Mouse (Mus musculus): Measurements from ENCODE around the gene Mgat5. TPM values are rescaled to one million over a fixed set of nuclear protein-coding genes. Genes with fewer than 3 reads are reported as not detected.

Mgat5 gene
- total RNA-seq, 1 experiment from 2014 or later = 14.3 TPM

DNA sequence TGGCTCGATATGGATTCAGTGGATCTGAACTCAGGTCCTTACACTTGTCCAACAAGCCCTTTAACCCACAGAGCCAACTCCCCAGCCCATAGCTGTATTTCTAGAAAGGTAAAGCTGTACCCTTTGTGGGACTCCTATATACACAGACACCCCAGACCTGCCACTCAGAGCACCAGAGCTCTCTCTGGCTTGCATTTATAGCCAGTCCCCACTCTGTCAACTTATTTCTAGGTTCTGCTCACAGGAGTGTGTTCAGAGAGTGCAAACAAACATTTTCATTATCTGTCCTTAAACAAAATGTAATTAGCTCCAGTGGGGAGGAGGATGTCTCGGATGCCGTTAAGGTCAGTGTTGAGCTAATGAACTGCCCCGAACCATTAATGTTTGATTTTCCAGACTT lies 102.5 kb downstream of the Mgat5 start:
- no peak for DNase-seq

DNA sequence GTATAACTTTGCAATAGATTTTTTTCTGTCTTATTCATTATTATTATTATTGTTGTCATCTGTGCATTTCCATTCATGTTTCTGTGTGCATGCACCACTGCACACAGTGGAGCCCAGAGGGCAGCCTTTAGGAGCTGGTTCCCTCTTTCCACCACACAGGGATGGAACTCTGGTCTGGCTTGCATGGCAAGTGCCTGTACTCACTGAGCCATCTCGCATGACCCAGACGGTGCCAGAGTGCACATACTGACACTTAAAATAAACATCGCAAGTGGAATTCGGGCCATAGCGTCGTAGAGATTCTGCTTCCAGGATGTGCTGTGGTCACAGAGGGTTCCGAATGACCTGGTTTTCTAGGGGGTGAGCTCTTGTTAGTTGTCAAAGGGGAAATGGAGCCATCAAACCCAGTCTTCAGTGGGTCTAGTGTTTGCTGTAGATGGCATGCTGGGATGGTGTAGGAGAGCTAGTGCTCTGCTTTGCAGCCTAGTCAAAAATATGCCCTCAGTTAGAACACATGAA lies 103.5 kb downstream of the Mgat5 start:
- DNase-seq = no peak

DNA sequence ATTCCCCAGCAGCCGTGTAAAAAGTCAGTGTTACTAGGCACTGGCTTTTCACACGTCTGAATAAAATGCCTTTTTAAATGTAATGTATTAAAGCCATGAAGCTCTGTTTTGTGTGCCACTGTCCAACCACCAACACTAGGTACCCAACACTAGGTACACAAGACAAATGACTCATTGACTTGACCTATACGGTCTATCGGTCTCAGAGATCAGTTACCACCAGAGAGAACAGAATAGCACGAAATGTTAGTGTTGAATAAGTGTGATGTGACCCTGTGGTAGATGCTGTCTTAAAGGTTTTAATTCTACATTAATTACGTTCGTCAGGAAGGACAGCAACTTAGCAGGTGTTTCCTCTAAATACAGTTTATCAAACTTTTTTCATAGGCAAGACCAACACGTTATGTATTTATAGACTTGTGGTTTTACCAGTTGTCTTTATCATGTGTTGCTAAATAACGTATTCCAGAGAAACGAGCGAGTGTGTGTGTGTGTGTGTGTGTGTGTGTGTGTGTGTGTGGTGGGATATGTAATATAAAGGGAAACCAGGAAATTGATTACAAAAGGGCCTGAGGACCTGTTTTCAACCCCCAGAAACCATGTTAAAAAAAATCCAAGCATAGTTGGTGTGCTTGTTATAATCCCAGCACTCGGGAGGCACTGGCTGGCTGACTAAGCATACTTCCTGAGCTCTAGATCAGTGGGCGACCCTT lies 104.3 kb downstream of the Mgat5 start:
- DNase-seq = no peak

DNA sequence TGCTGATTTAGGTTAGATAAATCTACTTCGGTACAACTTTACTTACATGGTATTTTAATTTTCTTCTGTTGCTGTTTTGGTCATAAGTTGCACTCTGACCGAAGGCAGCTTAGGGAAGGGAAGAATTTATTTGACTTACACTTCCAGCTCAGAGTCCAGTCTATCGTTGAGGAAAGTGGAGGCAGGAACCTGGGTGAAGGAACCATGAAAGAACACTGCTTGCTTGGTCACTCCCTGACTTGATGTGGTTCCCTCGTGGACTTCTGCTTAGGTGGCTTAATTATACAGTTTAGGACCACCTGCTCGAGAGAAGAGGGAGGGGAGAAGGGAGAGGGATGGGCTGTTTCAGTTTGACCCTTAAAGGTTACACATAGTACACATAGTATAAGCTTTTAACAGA lies 105.2 kb downstream of the Mgat5 start:
- DNase-seq = no peak

DNA sequence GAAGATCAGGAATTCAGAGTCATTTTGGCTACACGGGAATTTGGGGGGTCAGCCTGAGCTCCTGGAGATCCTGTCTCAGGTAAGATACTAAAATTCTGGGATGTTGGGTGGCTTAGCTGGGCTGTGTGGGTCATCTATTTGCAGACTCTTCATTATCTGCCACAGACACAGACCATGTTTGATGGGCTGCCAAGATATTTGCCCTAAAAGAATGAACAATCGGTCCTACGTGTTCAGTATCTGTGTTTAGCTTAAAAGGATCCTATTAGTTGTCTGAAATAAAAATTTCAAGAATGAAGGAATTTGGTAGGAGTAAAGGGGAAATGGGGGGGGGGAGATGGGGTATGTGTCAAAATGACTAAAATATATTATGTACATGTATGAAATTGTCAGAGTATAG lies 105.9 kb downstream of the Mgat5 start:
- DNase-seq = no peak

DNA sequence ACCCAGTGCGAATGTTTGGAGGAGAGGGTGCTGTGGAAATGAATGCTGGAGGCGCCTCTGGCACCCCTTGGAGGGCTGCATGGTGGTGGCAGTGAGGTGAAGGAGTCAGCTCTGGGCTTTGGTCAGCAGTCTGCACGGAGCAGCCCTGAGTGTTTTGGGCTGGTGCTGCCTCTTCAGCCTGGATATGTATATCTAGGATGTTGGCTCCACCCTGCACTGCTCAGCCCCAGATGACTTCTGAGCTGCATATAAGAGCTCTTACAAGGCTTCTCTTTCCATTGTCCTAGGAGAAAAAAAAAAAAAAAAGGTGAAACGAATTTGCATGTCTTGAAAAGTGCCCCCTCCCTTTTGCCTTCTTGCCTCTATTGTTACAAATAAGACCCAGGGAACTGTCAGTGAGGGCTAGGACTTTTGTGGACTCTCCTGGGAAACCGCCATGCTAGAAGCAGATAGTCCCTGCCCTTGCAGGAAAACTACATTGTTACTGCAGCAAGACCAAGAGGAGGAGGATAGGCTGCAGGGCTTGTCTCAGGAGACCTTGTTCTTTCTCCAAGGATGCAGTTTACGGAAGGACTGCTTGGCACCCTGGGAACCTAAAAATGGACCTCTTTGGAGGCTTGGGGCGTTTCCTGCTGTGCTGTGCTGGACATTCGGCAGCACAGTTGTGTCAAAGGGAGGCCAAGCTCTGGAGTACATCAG lies 109.0 kb downstream of the Mgat5 start:
- DNase-seq = no peak

DNA sequence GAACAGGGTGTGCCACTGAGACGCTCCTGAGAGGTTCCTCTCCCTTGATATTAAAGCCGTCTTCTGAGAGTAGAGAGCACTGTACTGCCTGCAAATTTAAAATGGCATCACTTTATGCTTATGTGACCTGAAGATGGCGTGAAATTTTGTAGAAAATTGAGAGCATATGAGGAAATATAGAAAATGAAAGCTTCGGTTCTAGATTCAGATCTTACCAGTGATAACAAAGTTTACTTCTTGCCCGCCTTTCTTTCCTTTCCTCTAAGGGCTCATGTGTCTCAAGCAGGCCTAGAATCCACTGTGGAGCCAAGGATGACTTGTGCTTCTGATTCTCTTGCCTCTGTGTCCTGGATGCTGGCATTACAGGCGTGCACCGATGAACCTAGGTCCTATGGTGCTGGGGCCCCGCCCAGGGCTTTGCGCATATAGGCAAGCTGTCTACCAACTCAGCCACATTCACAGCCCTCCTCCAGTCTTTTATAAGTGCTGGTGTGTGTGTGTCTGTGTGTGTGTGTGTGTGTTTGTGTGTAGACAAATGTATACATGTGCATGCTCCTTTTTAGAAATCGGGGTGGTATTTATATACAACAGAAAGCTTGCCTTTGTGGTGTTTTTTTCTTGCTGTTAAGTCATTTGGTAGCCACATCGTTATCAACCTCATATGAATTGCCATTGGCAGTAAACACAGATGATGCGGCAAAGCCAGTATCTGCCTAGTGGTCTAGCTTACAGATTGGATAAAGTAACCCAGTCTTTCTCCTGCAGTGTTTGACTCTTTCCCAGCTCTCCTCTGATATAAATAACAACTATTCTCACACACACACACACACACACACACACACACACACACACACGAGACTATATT lies 111.2 kb downstream of the Mgat5 start:
- no peak for DNase-seq

DNA sequence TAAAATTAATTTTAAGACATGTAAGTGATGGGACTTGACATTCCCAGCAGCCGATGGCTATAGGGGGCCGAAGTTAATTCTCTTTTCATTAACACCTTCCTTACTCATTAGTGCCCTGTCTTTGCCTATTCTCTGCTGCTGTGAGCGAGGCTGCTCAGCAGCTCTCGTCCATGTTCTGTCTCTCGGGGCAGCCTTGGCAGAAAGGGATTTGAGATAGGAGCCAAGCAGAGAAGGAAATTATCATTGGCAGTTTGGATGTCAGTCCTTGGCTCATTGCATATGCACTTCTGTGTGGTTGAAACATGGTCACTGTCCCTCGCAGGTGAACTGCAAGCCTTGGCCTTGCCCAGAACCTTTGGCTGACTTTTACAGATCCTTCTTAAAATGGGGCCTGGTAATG lies 111.8 kb downstream of the Mgat5 start:
- no peak for DNase-seq

DNA sequence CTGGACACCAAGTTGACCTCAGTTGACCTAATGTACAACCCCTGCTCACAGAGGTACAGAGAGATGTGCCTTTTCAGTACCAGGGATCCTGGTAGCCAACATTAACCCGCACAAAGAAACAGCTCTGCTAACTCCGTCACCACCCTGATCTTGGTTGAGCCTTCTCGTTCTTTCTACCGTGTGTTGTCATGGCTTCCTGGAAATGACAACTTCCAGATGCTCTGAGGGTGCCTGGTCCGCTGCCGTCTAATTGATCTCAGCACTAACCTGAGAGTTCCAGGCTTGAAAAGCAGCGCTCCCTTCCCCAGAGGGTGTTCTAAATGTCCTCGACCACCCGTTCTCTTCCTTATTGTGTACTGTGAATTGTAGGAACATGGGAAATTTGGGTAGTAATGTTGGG lies 112.7 kb downstream of the Mgat5 start:
- DNase-seq = no peak

DNA sequence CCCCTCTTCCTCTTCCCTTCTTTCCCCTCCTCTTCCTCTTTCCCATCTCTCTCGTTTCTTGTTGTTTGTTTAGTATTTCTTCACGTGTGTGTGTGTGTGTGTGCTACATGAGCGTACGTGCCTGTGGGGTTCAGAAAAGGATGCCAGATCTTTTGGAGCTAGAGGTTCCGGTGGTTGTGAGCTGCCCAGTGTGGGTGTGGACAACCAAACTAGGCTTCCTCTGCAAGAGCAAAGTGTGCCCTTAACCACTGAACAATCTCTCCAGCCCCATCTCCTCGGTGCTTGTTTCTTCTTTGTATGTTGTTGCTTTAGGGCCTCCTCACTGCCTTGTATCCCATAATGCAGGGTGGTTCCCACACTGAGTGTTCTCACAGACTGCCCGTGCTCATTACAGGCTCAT lies 113.7 kb downstream of the Mgat5 start:
- DNase-seq = no peak

DNA sequence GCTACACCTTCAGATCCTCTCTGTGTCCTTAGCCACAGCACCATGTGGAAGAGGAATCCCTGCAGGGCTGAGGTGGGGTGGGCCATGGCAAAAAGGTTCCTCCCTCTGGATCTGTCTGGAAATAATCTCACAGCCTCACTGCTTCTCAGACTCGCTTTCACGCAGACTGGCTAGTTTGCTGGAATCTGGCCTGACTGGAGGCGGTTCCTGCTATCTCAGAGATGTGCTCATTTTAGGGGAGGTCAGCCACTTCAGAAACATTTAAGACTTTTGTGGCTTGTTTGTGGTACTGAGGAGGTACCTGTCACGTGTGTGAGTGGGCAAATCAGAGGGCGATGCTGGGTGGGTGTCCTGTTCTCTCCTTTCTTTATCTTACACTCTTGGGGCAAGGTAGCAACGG lies 115.0 kb downstream of the Mgat5 start:
- DNase-seq = no peak

DNA sequence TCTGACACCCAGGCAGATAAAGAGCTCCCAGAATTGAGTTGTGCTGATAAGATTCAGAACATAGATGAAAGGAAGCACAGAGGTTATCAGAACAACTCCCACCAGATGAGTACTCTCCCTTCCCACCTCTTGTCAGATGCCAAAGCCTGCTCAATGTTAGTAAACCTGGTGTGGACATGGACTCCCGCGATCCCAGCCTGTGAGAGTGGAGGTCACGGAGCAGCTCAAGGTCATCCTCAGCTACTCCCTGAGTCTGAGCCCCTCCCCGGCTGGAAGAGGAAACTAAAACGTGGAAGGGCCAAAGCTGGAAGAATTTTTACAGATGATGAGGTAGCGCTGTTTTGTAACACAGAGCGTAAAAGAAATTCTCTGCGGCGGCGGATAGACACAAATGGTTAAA lies 116.1 kb downstream of the Mgat5 start:
- DNase-seq = no peak

DNA sequence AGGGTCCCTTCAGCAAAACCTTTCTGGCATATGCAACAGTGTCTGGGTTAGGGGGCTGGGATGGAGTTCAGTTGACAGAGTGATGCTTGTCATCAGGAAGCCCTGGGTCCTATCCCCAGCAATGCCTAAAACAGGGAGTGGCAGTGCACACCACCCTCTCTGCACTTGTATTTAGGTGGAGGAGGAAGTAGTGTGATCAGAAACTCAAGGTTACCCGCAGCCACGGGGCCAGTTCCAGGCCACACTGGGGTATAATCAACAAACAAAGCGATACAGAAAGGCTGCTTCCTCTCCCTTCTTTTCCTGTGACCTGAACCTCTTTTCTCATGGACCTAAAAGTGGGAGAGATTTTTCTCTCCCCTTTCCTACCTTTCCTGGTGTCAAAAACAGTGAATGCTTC lies 116.8 kb downstream of the Mgat5 start:
- DNase-seq = no peak

DNA sequence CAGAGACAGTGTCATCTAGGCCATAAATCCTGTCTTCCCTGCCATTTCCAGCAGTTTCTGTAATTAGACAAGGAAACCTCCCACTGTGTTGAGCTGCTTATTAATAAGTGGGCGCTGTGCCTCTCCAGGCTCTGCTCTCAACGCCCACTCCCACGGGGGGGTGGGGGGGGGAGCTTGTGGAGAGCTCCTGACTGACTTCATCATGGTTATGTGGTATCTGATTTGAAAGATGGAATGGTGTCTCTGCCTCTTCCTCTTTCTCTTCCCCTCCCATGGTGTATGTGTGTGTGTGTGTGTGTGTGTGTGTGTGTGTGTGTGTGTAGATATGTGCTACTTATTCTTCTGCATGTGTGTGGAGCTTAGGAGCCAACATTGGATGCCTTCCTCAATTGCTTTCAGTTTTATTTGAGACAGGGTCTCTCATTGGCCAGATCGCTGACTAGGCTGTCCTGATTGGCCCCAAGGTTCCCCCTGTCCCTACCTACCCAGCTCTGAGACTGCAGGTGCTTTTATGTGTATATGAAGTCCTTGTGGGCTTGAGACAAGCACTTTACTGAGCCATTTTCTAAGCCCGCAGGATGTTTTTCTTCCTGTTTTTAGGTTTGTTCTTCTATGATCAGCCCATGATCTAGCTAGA lies 117.5 kb downstream of the Mgat5 start:
- DNase-seq = no peak

DNA sequence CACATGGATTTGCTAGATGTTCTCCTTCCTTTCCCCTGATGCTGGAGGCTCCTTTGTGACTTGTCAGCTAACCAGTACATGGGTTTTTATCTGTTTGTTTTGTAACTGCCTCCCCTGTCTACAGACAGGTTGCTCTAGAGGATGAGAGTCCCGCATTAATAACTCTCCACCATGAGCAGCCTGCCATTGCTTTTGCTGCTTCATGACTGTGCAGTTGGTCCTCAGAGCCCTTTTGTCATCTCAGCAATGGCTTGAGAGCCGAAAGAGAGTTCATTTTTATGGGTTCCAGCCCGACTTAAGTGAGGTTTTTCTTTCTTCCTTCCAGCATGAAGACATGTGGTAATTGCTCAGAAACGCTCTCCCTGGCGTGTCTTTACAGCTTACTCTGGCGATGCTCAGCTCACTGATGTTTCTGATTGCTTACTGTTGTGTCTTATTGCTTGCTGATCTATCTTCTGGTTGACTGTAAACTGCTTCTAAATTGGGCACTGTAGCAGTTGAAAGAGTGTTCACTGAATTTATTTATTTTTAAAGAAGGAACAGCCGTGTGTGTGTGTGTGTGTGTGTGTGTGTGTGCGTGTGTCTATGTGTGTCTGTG lies 120.9 kb downstream of the Mgat5 start:
- no peak for DNase-seq

DNA sequence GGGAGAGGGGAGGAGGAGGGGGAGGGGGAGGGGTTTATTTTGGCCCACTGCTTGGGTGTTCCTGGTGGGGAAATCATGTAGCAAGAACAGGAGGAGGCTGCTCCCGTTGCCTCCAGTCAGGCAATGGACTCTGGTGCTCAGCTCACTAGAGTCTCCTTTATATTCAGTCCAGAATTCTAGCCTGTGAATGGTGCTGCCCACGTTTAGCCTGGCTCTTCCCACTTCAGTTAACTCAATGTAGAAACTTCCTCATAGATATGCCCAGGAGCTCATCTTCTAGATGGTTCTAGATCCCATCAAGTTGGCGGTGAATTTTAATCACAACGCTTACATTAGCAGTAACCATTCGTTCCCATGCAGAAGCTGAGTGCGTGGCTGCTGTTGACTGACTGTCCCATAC lies 123.0 kb downstream of the Mgat5 start:
- DNase-seq = no peak

DNA sequence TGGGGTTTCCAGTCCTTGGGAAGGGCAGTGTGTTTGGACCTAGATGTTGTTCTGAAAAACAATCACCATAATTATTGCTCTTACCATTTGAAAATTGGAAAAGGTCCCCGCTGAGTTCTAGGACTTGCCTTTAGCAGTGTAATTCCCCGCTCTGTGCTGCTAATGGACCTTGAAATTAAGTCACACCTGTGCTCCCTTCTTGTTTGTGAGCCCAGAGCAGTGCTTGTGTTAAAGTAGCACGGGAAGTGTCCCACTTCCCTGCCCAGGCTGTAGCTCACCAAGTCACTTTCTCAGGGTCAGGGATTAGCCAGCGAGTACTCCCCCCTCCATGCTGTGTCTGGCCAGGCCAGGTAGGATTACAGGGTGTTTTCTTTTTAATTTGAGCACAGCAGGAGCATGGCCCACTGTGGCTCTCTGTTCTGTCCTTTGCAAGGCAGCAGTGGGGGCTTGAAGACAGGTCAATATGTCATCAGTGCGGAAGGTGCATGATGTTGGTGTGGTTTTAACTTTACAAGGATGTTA lies 123.6 kb downstream of the Mgat5 start:
- no peak for DNase-seq

DNA sequence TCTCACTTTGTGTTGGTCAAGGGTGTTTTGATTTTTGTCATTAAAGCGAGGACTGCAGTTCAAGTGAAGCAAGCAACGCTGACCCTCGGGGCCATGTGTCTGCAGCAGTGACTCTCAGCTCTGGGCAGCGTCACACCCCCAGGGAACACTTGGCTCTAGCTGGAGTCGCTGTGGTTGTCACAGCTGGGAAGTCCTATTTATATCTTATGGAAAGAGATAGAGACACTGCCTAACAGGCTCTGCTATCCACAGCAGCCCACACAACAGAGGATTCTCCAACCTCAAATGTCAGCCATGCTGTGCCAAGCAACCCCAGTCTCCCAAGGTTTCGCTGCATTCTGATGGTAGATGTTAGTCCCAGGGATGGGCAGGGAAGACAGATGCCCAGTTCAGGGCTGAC lies 125.0 kb downstream of the Mgat5 start:
- peak; percentile 13 for DNase-seq

DNA sequence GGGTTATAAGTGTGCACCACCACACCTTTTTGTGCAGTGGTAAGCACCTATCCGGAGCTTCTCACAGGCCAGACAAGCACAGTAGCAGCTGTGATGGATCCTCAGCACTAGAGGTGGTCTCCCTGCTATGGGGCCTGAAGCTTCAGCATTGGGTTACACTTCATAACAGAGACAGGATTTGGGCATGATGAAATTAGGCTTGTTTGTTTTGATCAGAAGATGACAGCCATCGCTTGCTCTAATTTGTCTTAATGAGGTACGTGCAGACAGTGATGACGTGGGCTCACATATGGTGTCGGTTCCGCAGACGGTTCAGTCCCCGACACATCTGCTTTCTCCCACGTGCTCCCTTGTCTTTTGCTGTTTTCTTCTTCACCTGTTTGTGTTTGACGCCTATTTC lies 132.9 kb downstream of the Mgat5 start:
- no peak for DNase-seq

DNA sequence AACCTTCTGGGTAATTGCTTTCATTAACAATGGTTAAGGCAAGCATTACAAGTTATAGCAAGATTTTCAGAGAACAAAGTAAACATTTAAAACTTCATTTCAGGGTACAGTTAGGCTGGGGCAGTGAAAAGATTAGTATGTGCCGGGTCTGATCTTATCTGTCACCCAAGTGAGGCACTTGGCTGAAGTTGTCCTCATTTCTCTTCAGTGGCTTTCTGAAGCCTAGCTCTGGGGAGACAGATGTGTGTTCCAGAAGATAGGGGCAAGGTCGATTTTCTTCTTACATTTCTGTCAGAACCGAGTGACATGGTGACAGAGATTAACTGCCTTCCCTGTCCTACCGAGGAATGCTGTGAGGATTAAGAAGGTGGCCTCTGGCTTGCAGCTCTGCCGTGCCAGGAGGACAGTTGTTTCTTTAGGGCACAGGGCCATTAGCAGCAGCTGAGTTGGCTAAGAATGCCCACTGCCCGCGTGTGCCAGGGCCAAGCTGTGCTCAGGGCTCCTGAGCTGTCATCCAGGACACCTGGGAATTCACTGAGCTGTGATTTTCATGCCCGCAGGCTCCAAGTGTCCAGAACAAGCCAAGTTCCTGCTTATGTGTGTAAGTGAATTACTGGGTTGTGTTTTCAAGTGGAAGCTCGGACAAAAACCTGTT lies 134.1 kb downstream of the Mgat5 start:
- peak; percentile 23 for DNase-seq

DNA sequence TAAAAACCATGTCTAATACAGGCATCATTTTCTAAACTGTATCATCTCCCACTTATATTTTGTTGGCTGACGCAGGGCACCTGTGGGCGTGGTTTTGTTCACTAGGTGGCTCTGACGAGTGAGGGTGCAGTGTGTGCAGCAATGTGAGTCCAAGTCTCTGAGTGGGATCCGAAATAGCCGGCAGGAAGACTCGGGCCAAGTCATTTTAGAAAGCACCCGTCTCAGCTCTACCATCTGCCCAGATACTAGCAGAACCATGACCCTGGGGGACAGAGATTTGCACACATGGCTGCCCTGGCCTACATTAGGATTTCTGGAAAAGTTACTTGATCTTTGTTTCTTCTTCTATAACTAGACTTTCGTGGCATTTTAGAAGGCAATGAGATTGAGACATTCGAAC lies 135.5 kb downstream of the Mgat5 start:
- DNase-seq = no peak

Data from adrenal gland, postnatal 25 days (tissue).